Mouse (Mus musculus): Measurements from ENCODE around the gene Ecm2. TPM values are rescaled to one million over a fixed set of nuclear protein-coding genes. Genes with fewer than 3 reads are reported as not detected.

Ecm2 gene
- total RNA-seq, 2 experiments from 2014 or later = 15.1 to 16.1 TPM

GRCm38 (mm10) chr13:49571418-49571817 is 66.8 kb downstream of the Ecm2 start:
- DNase-seq (ENCODE audit: low spot score) = no peak
- intact Hi-C loops (cut with DNase I) = no loop called here

GRCm38 (mm10) chr13:49581541-49582530 is 77.2 kb downstream of the Ecm2 start, which contains the start of gene Omd:
Gene Omd (plus strand): TSS chr13:49582462.
- intact Hi-C loops (cut with DNase I) = loop anchor here (2.0 kb wide), 1 partner anchor 21 kb away; no protein-coding TSS in a partner anchor
- DNase-seq (ENCODE audit: low spot score) = no peak

Other genes with a start within 250 kb of the Ecm2 start
- gene Fgd3, start 184.5 kb upstream of the Ecm2 start, total RNA-seq (2021) = 1 to 10 TPM in 1 of 2 experiments, under 1 TPM in 1; 0.91 to 1.2 TPM
- 10 to 100 TPM; 74.7 to 76.9 TPM for gene Bicd2, start 163.2 kb upstream of the Ecm2 start, total RNA-seq (2021)
- gene Ippk, start 83.6 kb upstream of the Ecm2 start, total RNA-seq (2021) = 1 to 10 TPM; 5.6 to 6.4 TPM
- gene Tes3-ps, start 11.5 kb upstream of the Ecm2 start, total RNA-seq (2021) = 1 to 10 TPM; 1.5 TPM
- 10 to 100 TPM; 24.0 to 28.6 TPM for gene Aspn, start 39.6 kb downstream of the Ecm2 start, total RNA-seq (2021)
- 1 to 10 TPM in 1 of 2 experiments, under 1 TPM in 1; 0.84 to 1.5 TPM for gene Omd, start 77.7 kb downstream of the Ecm2 start, total RNA-seq (2021)
- gene Ogn, start 103.2 kb downstream of the Ecm2 start, total RNA-seq (2021) = 10 to 100 TPM; 85.5 to 89.3 TPM
- gene Cenpp, start 148.0 kb downstream of the Ecm2 start, total RNA-seq (2021) = 1 to 10 TPM; 1.8 to 2.4 TPM
- 10 to 100 TPM; 14.9 to 16.9 TPM for gene Nol8, start 148.3 kb downstream of the Ecm2 start, total RNA-seq (2021)
- gene Iars, start 177.3 kb downstream of the Ecm2 start, total RNA-seq (2021) = 10 to 100 TPM; 62.4 to 62.6 TPM

Measured in heart, postnatal 25 days (tissue).